In genomic region chr9:108049016-108049455, GRCm38 (mm10) we compare ENCODE assay signal across 8 mouse cellular contexts. TPM values are rescaled to one million over a fixed set of nuclear protein-coding genes. Genes with fewer than 3 reads are reported as not detected.
DNase-seq lines count a peak whose midpoint lies in the region; ATAC-seq and TF ChIP-seq lines count a peak whose summit lies in the region.

Gene Gmppb (plus strand): TSS chr9:108049242.

- WGBS in forebrain, embryonic 10.5 days = under 1% methylated on average over 35 of the region's 39 CpGs
- 0% methylated on average over 35 of the region's 39 CpGs for WGBS in heart, embryonic 15.5 days
- under 1% methylated on average over 34 of the region's 39 CpGs for WGBS in liver, embryonic 14.5 days (ENCODE audit: insufficient replicate concordance)
- under 1% methylated on average over 36 of the region's 39 CpGs for WGBS in neural tube, embryonic 11.5 days
- WGBS in stomach, postnatal 0 days = under 1% methylated on average over 30 of the region's 39 CpGs

- H3K4me1 ChIP-seq in forebrain, embryonic 10.5 days = peaks cover 38% of the 10 kb centered on the region
- peaks cover 45% of the 10 kb centered on the region for H3K4me1 ChIP-seq in heart, embryonic 15.5 days (replicated peaks)
- peaks cover 22 to 36% of the 10 kb centered on the region in 2 experiments for H3K4me1 ChIP-seq in liver, embryonic 14.5 days (replicated peaks; ENCODE audit: control insufficient read depth in 2 of 2, insufficient read depth in 2 of 2, low read length in 1 of 2)
- H3K4me1 ChIP-seq in neural tube, embryonic 11.5 days (ENCODE audit: control insufficient read depth, insufficient read depth, low read length) = peaks cover 13% of the 10 kb centered on the region
- 0 out of 2 replicates have a peak, but pooled peaks cover 4% of the 10 kb centered on the region for H3K4me1 ChIP-seq in stomach, postnatal 0 days (replicated peaks; ENCODE audit: control insufficient read depth, insufficient read depth)

- no peak; the same call in 1 of the 2 replicates for TF ChIP-seq CTCF in liver, embryonic 14.5 days (IDR thresholded peaks at IDR 0.05; ENCODE audit: low read depth)
- TF ChIP-seq CTCF in stomach, postnatal 0 days (IDR thresholded peaks at IDR 0.05; ENCODE audit: low read depth) = no peak

- H3K4me3 ChIP-seq in forebrain, embryonic 10.5 days = peak within 1 kb of the TSS; percentile 60
- peak within 1 kb of the TSS; percentile 77 for H3K4me3 ChIP-seq in heart, embryonic 15.5 days
- peak within 1 kb of the TSS; percentile 75 to 85 for H3K4me3 ChIP-seq in liver, embryonic 14.5 days (ENCODE audit: insufficient read depth in 1 of 2, low read depth in 2 of 2, low read length in 2 of 2)
- peak within 1 kb of the TSS; percentile 68 for H3K4me3 ChIP-seq in neural tube, embryonic 11.5 days (ENCODE audit: low read depth, low read length)
- H3K4me3 ChIP-seq in stomach, postnatal 0 days (ENCODE audit: low read depth, low read length) = peak within 1 kb of the TSS; percentile 79

- TF ChIP-seq EP300 in liver, embryonic 14.5 days (IDR thresholded peaks at IDR 0.05; ENCODE audit: low read depth) = no peak
- peak; percentile 31 for TF ChIP-seq EP300 in stomach, postnatal 0 days (optimal IDR thresholded peaks at IDR 0.05)

- no peaks in the 10 kb centered on the region for H3K9me3 ChIP-seq in forebrain, embryonic 10.5 days
- H3K9me3 ChIP-seq in heart, embryonic 15.5 days (replicated peaks) = no peaks in the 10 kb centered on the region
- no peaks in the 10 kb centered on the region for H3K9me3 ChIP-seq in liver, embryonic 14.5 days (ENCODE audit: control insufficient read depth, low read length)
- H3K9me3 ChIP-seq in neural tube, embryonic 11.5 days (ENCODE audit: control insufficient read depth, low read length) = no peaks in the 10 kb centered on the region
- no peaks in the 10 kb centered on the region for H3K9me3 ChIP-seq in stomach, postnatal 0 days (ENCODE audit: control insufficient read depth, low read length)

- peak; percentile 93 for ATAC-seq in heart, embryonic 15.5 days (replicated peaks; ENCODE audit: insufficient number of reproducible peaks, insufficient read depth, low FRiP score, low read depth)
- peak; percentile 91 for ATAC-seq in liver, embryonic 14.5 days (ENCODE audit: insufficient read depth)
- peak; percentile 94 for ATAC-seq in neural tube, embryonic 11.5 days (ENCODE audit: insufficient read depth, low FRiP score, low TSS enrichment)
- ATAC-seq in stomach, postnatal 0 days (ENCODE audit: low FRiP score, low TSS enrichment) = peak; percentile 94

- H3K9ac ChIP-seq in heart, embryonic 15.5 days = peak within 1 kb of the TSS; percentile 78
- H3K9ac ChIP-seq in liver, embryonic 14.5 days (replicated peaks) = peak within 1 kb of the TSS; percentile 74
- H3K9ac ChIP-seq in neural tube, embryonic 11.5 days (ENCODE audit: low read length) = peak within 1 kb of the TSS; percentile 72
- H3K9ac ChIP-seq in stomach, postnatal 0 days (ENCODE audit: low read length) = peak within 1 kb of the TSS; percentile 79

- no peaks in the 10 kb centered on the region for H3K27me3 ChIP-seq in forebrain, embryonic 10.5 days (ENCODE audit: poor library complexity, severe bottlenecking)
- H3K27me3 ChIP-seq in heart, embryonic 15.5 days = no peaks in the 10 kb centered on the region
- no peaks in the 10 kb centered on the region for H3K27me3 ChIP-seq in liver, embryonic 14.5 days (ENCODE audit: control insufficient read depth, insufficient read depth, low read length)
- H3K27me3 ChIP-seq in neural tube, embryonic 11.5 days (ENCODE audit: control insufficient read depth, insufficient read depth, low read length) = no peaks in the 10 kb centered on the region
- H3K27me3 ChIP-seq in stomach, postnatal 0 days (ENCODE audit: control insufficient read depth, insufficient read depth, low read length) = no peaks in the 10 kb centered on the region

- peak; percentile 92 to 93 for DNase-seq in CD8-positive naive resting alpha-beta T cell, adult 2 months (ENCODE audit: low read depth in 2 of 2, low spot score in 2 of 2)
- DNase-seq in c-Kit-positive CD71-negative TER-119-negative erythroid progenitor cells, embryonic 14.5 days (ENCODE audit: low read depth) = peak; percentile 95
- peak; percentile 95 for DNase-seq in forebrain, embryonic 10.5 days (ENCODE audit: extremely low spot score, low spot score)
- DNase-seq in kidney, postnatal 25 days = peak; percentile 96 to 99
- peak; percentile 98 to 99 (median 98) for DNase-seq in liver, embryonic 14.5 days (ENCODE audit: low read depth in 3 of 3, low spot score in 3 of 3)
- peak; percentile 97 for DNase-seq in neural tube, embryonic 11.5 days (ENCODE audit: low spot score)
- DNase-seq in stomach, postnatal 0 days (ENCODE audit: low spot score) = peak; percentile 98

- peaks cover 64% of the 10 kb centered on the region for H3K36me3 ChIP-seq in forebrain, embryonic 10.5 days (replicated peaks)
- peaks cover 40% of the 10 kb centered on the region for H3K36me3 ChIP-seq in heart, embryonic 15.5 days
- H3K36me3 ChIP-seq in liver, embryonic 14.5 days (replicated peaks; ENCODE audit: control insufficient read depth, insufficient read depth, low read depth) = peaks cover 60% of the 10 kb centered on the region
- peaks cover 25% of the 10 kb centered on the region for H3K36me3 ChIP-seq in neural tube, embryonic 11.5 days (ENCODE audit: control insufficient read depth, insufficient read depth, low read length)
- H3K36me3 ChIP-seq in stomach, postnatal 0 days (ENCODE audit: control insufficient read depth, insufficient read depth, low read length) = peaks cover 25% of the 10 kb centered on the region

- H3K4me2 ChIP-seq in heart, embryonic 15.5 days = peak within 1 kb of the TSS; percentile 88
- peak within 1 kb of the TSS; percentile 98 for H3K4me2 ChIP-seq in liver, embryonic 14.5 days (ENCODE audit: low read depth)
- H3K4me2 ChIP-seq in neural tube, embryonic 11.5 days (ENCODE audit: low read depth) = peak within 1 kb of the TSS; percentile 83
- peak within 1 kb of the TSS; percentile 79 for H3K4me2 ChIP-seq in stomach, postnatal 0 days (replicated peaks; ENCODE audit: low read depth)

- peak within 1 kb of the TSS; percentile 81 for H3K27ac ChIP-seq in forebrain, embryonic 10.5 days
- H3K27ac ChIP-seq in heart, embryonic 15.5 days = peak within 1 kb of the TSS; percentile 82
- H3K27ac ChIP-seq in liver, embryonic 14.5 days = peak within 1 kb of the TSS; percentile 92
- peak within 1 kb of the TSS; percentile 56 for H3K27ac ChIP-seq in neural tube, embryonic 11.5 days (ENCODE audit: low read depth, low read length)
- peak within 1 kb of the TSS; percentile 92 for H3K27ac ChIP-seq in stomach, postnatal 0 days (replicated peaks)

RNA-seq across cellular contexts. Expression of gene Gmppb, which starts in this region (rescaled TPM):
- polyA plus RNA-seq in forebrain, embryonic 10.5 days (2016; fragmentation: Nextera tagmentation; extraction: Ambion mirVana) = 25.5 and 27.9 TPM in 2 replicates
- polyA plus RNA-seq in heart, embryonic 15.5 days (2015; fragmentation: Nextera tagmentation; extraction: Ambion mirVana) = 18.3 and 23.8 TPM in 2 replicates
- 6.7 and 12.9 TPM in 2 replicates for polyA plus RNA-seq in liver, embryonic 14.5 days (2012; rRNA removed)
- 14.3 and 15.5 TPM in 2 replicates for polyA plus RNA-seq in liver, embryonic 14.5 days (2014; fragmentation: Nextera tagmentation; extraction: Ambion mirVana)
- 21.7 and 23.6 TPM in 2 replicates for polyA plus RNA-seq in neural tube, embryonic 11.5 days (2014; fragmentation: Nextera tagmentation; extraction: Ambion mirVana)
- polyA plus RNA-seq in stomach, postnatal 0 days (2015; fragmentation: Nextera tagmentation; extraction: Ambion mirVana) = 48.5 and 49.5 TPM in 2 replicates

Comparison
In these comparisons a context has a peak if more than half of its experiments do, and no peak if none do; other contexts are left out.
1. Peak in every context shown above with its lines: DNase-seq, ATAC-seq, H3K4me3 ChIP-seq and H3K27ac ChIP-seq.